13 mouse cellular contexts compared by ENCODE assay signal in the genomic region with DNA sequence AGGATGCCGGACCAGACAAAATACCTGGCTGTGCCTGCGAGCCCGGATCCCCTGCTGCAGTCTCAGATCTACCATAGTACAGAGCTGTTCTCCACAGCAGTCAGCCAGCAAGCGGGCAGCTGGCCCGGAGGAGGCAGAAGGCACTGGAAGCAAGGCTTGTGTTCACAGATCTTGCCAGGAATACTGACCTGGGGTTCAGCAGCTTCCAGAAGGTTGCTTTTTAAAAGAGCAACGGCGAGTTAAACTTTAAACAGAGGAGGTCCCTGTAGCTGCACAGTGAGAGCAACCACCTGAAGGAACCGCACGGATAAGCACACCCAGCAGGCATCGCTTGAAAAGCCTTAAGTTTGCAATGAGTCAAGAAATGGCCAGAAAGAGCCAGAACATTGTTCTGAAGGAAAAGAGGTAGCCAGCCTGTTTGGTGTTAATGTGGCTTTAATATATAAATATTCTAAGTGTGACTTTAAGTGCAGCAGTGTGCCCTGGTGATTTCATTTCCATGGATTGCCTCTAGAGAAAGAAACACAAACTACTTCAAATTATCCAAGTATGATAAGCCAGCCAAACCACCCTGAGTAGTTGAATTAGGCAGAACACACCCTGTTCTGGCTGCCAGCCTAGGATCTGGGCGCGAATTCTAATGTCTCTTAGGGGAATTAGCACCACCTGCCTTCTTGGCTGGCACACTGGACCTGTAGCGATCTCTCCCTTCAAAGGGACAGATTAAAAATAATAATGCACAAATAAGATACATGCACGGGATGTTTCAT.
DNase-seq lines count a peak whose midpoint lies in the region; ATAC-seq and TF ChIP-seq lines count a peak whose summit lies in the region.
"Had no signal": no experiment of that assay in that cellular context is flagged by ENCODE, and none has a peak within 500 bp of the region (broad histone marks: within the 10 kb centered on the region; RNA-seq: fewer than 3 reads in every experiment).

No protein-coding gene starts in this region.

- peak; percentile 53 for ATAC-seq in forebrain, embryonic 16.5 days
- no peak for ATAC-seq in forebrain, embryonic 11.5 days (replicated peaks; ENCODE audit: low FRiP score)
- ATAC-seq in intestine, embryonic 15.5 days: no peak
- ATAC-seq: inflammation-experienced regulatory T-cells, adult 6 months had no signal

- H3K9ac ChIP-seq in forebrain, embryonic 16.5 days (replicated peaks; ENCODE audit: low read depth, low read length): no peak overlapping the region
- H3K9ac ChIP-seq in forebrain, embryonic 11.5 days (ENCODE audit: low read length): no peak overlapping the region
- H3K9ac ChIP-seq in intestine, embryonic 15.5 days: no peak overlapping the region
- H3K9ac ChIP-seq: liver, embryonic 14.5 days had no signal

- H3K4me2 ChIP-seq in forebrain, embryonic 16.5 days (ENCODE audit: low read length): no peak overlapping the region
- H3K4me2 ChIP-seq in forebrain, embryonic 11.5 days (ENCODE audit: low read depth, low read length, severe bottlenecking): no peak overlapping the region
- H3K4me2 ChIP-seq in intestine, embryonic 15.5 days (replicated peaks): no peak overlapping the region

- H3K4me1 ChIP-seq in forebrain, embryonic 16.5 days (replicated peaks; ENCODE audit: control insufficient read depth, insufficient read depth, low read length): peaks cover 35% of the 10 kb centered on the region
- peaks cover under 1% of the 10 kb centered on the region; the same call in 1 of the 2 replicates for H3K4me1 ChIP-seq in forebrain, embryonic 11.5 days (replicated peaks; ENCODE audit: control insufficient read depth, insufficient read depth, low read length)
- H3K4me1 ChIP-seq in kidney, adult 2 months (ENCODE audit: control insufficient read depth, insufficient read depth, low read length): peaks cover 4% of the 10 kb centered on the region; the same call in 1 of the 2 replicates
- H3K4me1 ChIP-seq in lung, adult 2 months (ENCODE audit: control insufficient read depth, insufficient read depth, low read length): no peaks in the 10 kb centered on the region; the same call in 1 of the 2 replicates
- no peaks in the 10 kb centered on the region for H3K4me1 ChIP-seq in intestine, embryonic 15.5 days (replicated peaks)

- no peaks in the 10 kb centered on the region for H3K9me3 ChIP-seq in forebrain, embryonic 16.5 days (ENCODE audit: control insufficient read depth, low read length)
- H3K9me3 ChIP-seq in forebrain, embryonic 11.5 days (ENCODE audit: control insufficient read depth, low read length): no peaks in the 10 kb centered on the region
- no peaks in the 10 kb centered on the region for H3K9me3 ChIP-seq in intestine, embryonic 15.5 days

- no peak for TF ChIP-seq POLR2A in kidney, adult 2 months (IDR thresholded peaks at IDR 0.05; ENCODE audit: low read depth, low read length)
- TF ChIP-seq POLR2A in lung, adult 2 months (IDR thresholded peaks at IDR 0.05; ENCODE audit: borderline replicate concordance, extremely low read depth, low read depth, low read length): no peak

- no peaks in the 10 kb centered on the region for H3K27me3 ChIP-seq in forebrain, embryonic 16.5 days (replicated peaks; ENCODE audit: control insufficient read depth, insufficient read depth, low read length)
- H3K27me3 ChIP-seq in forebrain, embryonic 11.5 days (ENCODE audit: control insufficient read depth, insufficient read depth, low read length): no peaks in the 10 kb centered on the region
- no peaks in the 10 kb centered on the region for H3K27me3 ChIP-seq in kidney, adult 2 months (replicated peaks; ENCODE audit: control insufficient read depth, insufficient read depth, low read length)
- no peaks in the 10 kb centered on the region for H3K27me3 ChIP-seq in intestine, embryonic 15.5 days (replicated peaks)

- H3K4me3 ChIP-seq in forebrain, embryonic 16.5 days (replicated peaks; ENCODE audit: low read length): no peak overlapping the region
- no peak overlapping the region for H3K4me3 ChIP-seq in forebrain, embryonic 11.5 days (ENCODE audit: low read depth, low read length)
- no peak overlapping the region for H3K4me3 ChIP-seq in kidney, adult 2 months (ENCODE audit: insufficient read depth, low read depth, low read length)
- H3K4me3 ChIP-seq in lung, adult 2 months (replicated peaks; ENCODE audit: extremely low read depth, low read depth, low read length): no peak overlapping the region
- no peak overlapping the region for H3K4me3 ChIP-seq in intestine, embryonic 15.5 days (replicated peaks)

- H3K27ac ChIP-seq in forebrain, embryonic 16.5 days (ENCODE audit: low read length): peak overlapping the region; percentile 44
- no peak overlapping the region for H3K27ac ChIP-seq in forebrain, embryonic 11.5 days (ENCODE audit: low read depth, low read length)
- no peak overlapping the region for H3K27ac ChIP-seq in kidney, adult 2 months (ENCODE audit: insufficient read depth, low read depth, low read length)
- H3K27ac ChIP-seq in intestine, embryonic 15.5 days: no peak overlapping the region
- H3K27ac ChIP-seq: liver, embryonic 14.5 days had no signal

- TF ChIP-seq CTCF in kidney, adult 2 months (conservative IDR thresholded peaks at IDR 0.05; ENCODE audit: insufficient read depth, insufficient read length, low read depth, low read length): no peak
- no peak for TF ChIP-seq CTCF in lung, adult 2 months (IDR thresholded peaks at IDR 0.05; ENCODE audit: insufficient read depth, low read length)

- no peak for DNase-seq in forebrain, embryonic 11.5 days (ENCODE audit: low spot score)
- DNase-seq in cerebellum, adult 11-12 months: peak; percentile 49
- peak; percentile 94 for DNase-seq in kidney, adult 2 months
- peak; percentile 63 for DNase-seq in lung, adult 2 months
- DNase-seq in heart, postnatal 36 days: no peak
- no peak for DNase-seq in layer of hippocampus, adult 18-20 months (ENCODE audit: low spot score in 2 of 2)
- DNase-seq: gastrocnemius, postnatal 10 days; spleen, adult 18-20 months; thymus, adult 18-20 months had no signal

- WGBS in forebrain, embryonic 16.5 days: 61% methylated on average over 14 of the region's 14 CpGs
- 91% methylated on average over 14 of the region's 14 CpGs for WGBS in forebrain, embryonic 11.5 days
- WGBS in kidney, adult 2 months: 41% methylated on average over 14 of the region's 14 CpGs
- 68% methylated on average over 14 of the region's 14 CpGs for WGBS in lung, adult 2 months
- WGBS in intestine, embryonic 15.5 days: 78% methylated on average over 14 of the region's 14 CpGs

- intact Hi-C loops in heart, postnatal 36 days (cut with DNase I): no loop called here

- no peaks in the 10 kb centered on the region for H3K36me3 ChIP-seq in forebrain, embryonic 16.5 days (ENCODE audit: control insufficient read depth, insufficient read depth)
- H3K36me3 ChIP-seq in forebrain, embryonic 11.5 days (ENCODE audit: control insufficient read depth, insufficient read depth, low read length): no peaks in the 10 kb centered on the region
- no peaks in the 10 kb centered on the region for H3K36me3 ChIP-seq in kidney, adult 2 months (ENCODE audit: control insufficient read depth, insufficient read depth, low read length)
- H3K36me3 ChIP-seq in intestine, embryonic 15.5 days: no peaks in the 10 kb centered on the region

Comparison
In these comparisons a context has a peak if more than half of its experiments do, and no peak if none do; other contexts are left out.
1. DNase-seq: peak in cerebellum, adult 11-12 months (single experiment), kidney, adult 2 months (single experiment) and lung, adult 2 months (single experiment); none in forebrain, embryonic 11.5 days (single experiment), heart, postnatal 36 days (0 of 2) and layer of hippocampus, adult 18-20 months (0 of 2).